Mouse (Mus musculus) lung, embryonic 14.5 days (tissue): ENCODE results near the gene Itgb3bp. TPM values are rescaled to one million over a fixed set of nuclear protein-coding genes. Genes with fewer than 3 reads are reported as not detected.
A peak's percentile ranks its signal among the peaks of the same experiment; 100 is the strongest.

ENCODE experiments used
- ATAC-seq: fragments of 200-750 bp; cut with Nextera tagmentation; 2 replicates; pipeline ENCODE4 v1.8.0; 2017; ENCODE audit warnings: mild to moderate bottlenecking, moderate TSS enrichment, moderate library complexity; ENCODE audit not compliant: insufficient read depth
- DNase-seq: peaks from one replicate; pipeline ENCODE4 v3.0.0-alpha.2; 2015
- H3K27ac ChIP-seq: fragments of 300-500 bp; sonication (generic); 2 replicates; pipeline ENCODE4 v1.5.1; 2014; ENCODE audit warnings: low read depth, mild to moderate bottlenecking, moderate library complexity
- H3K27me3 ChIP-seq: fragments of 300-500 bp; sonication (generic); 2 replicates; pipeline ENCODE4 v1.6.1; 2014; ENCODE audit warnings: low read length, control low read depth; ENCODE audit not compliant: insufficient read depth
- H3K36me3 ChIP-seq: fragments of 300-500 bp; sonication (generic); 2 replicates; pipeline ENCODE4 v1.6.1; 2014; ENCODE audit warnings: control low read depth; ENCODE audit not compliant: insufficient read depth
- H3K4me1 ChIP-seq: fragments of 300-500 bp; sonication (generic); 2 replicates; pipeline ENCODE4 v1.6.1; 2014; ENCODE audit warnings: antibody characterized with exemption, control low read depth; ENCODE audit not compliant: insufficient read depth
- H3K4me2 ChIP-seq: fragments of 300-500 bp; sonication (generic); 2 replicates; pipeline ENCODE4 v1.6.1; 2014; ENCODE audit warnings: mild to moderate bottlenecking
- H3K4me3 ChIP-seq: fragments of 300-500 bp; sonication (generic); 2 replicates; pipeline ENCODE4 v1.5.1; 2014; ENCODE audit warnings: low read depth, low read length
- H3K9ac ChIP-seq: fragments of 300-500 bp; sonication (generic); 2 replicates; pipeline ENCODE4 v1.6.1; 2014
- H3K9me3 ChIP-seq: fragments of 300-500 bp; sonication (generic); 2 replicates; pipeline ENCODE4 v1.6.1; 2016; ENCODE audit warnings: low read depth, low read length, control low read depth
- CTCF ChIP-seq: IDR thresholded peaks from 2 replicates; pipeline ENCODE4 v1.5.1; 2016; ENCODE audit warnings: antibody characterized with exemption, low read depth
- WGBS: fragments of 180-500 bp; shearing (Covaris S2); extraction: QIAGEN DNeasy Blood & Tissue Kit; methylation state at CpG from one replicate; pipeline ENCODE4 v1.1.7; 2014; 5-methylcytosine and 5-hydroxymethylcytosine counted together
- polyA plus RNA-seq: library from polyadenylated mRNA; unstranded; fragments of >200 nt; fragmentation: Nextera tagmentation; extraction: Ambion mirVana; gene quantifications from 2 replicates; pipeline ENCODE4 v1.2.1, GENCODE M21; 2014

Itgb3bp gene
- polyA plus RNA-seq, 1 experiment from 2014 or later: 39.0 TPM

DNA sequence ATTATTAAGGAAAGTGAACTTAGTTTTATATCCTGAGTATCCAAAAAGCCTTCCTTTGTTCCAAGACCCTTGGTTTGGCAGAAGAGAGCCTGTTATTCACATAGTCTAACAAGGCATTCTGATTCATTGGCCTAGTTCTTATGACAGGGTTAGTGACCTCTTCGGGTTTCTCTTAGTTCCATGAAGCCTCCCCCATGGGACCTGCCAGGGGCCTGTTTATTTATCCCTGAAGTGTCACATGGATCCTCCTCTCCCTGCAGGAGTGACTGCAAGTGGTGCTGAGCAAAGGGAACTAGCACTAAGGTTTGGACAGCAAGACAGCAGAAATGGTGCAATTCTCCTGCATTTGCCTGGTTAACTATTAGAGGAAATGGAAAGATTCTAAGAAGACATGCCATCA is 156.6 kb downstream of the Itgb3bp start:
- Histone ChIP-seq H3K9ac (no peak overlapping the region), H3K4me1 (no peaks in the 10 kb centered on the region), H3K9me3 (no peaks in the 10 kb centered on the region), H3K4me2 (no peak overlapping the region), H3K27ac (no peak overlapping the region), H3K27me3 (no peaks in the 10 kb centered on the region), H3K4me3 (no peak overlapping the region), H3K36me3 (no peaks in the 10 kb centered on the region)
- no peak for TF ChIP-seq CTCF
- ATAC-seq (no peak), DNase-seq (no peak)
- 18% methylated on average over 1 of the region's 1 CpGs for WGBS

DNA sequence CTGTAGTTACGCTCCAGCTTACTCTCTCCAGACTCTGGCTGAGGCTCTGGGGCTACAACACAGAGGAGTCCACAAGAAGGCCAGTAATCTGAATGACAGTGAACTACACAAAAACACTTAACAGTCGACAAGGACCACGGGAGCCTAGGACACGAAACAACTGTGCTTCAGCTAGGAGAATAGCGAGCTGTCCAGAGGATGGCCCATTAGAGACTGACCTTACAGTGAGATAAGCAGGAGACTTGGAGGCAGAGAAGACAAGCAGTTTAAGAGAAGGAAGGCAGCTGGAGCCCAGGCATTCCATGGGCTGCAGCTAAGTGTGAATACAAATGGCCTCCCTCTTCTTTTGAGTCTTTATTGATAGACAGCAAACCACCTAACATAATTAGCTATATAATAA is 159.1 kb downstream of the Itgb3bp start:
- ATAC-seq (peak; percentile 75; the same call in 1 of the 2 replicates), DNase-seq (peak; percentile 62)
- Histone ChIP-seq H3K4me3 (no peak overlapping the region), H3K27me3 (no peaks in the 10 kb centered on the region), H3K36me3 (no peaks in the 10 kb centered on the region), H3K4me1 (no peaks in the 10 kb centered on the region), H3K9ac (no peak overlapping the region), H3K9me3 (no peaks in the 10 kb centered on the region), H3K4me2 (no peak overlapping the region), H3K27ac (no peak overlapping the region)
- WGBS: 47% methylated on average over 5 of the region's 5 CpGs
- TF ChIP-seq CTCF: no peak

DNA sequence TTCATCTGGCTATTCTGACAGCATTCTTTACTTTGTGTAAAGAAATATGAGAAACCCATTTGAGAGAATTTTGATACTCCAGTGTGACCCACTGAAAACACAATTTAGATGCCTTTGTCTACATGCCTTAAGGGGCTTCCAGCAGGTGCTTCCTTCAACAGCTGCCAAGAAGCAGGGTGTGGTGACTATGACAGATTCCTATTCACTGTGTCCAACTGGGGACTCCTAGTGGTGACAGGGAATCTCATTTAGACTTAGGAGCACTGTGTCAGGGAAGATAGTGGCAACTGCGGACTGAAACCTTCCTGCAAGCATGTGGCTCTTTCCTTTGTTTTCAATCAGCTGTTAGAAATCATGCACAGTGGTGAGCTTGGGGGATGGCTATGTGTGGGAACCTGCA is 162.9 kb downstream of the Itgb3bp start:
- no peak for ATAC-seq
- Histone ChIP-seq H3K9me3 (no peaks in the 10 kb centered on the region), H3K4me3 (no peak overlapping the region), H3K27me3 (no peaks in the 10 kb centered on the region), H3K9ac (no peak overlapping the region), H3K36me3 (no peaks in the 10 kb centered on the region), H3K27ac (no peak overlapping the region), H3K4me2 (no peak overlapping the region), H3K4me1 (no peaks in the 10 kb centered on the region)
- WGBS: 44% methylated on average over 1 of the region's 1 CpGs
- DNase-seq: peak; percentile 67
- peak; percentile 60 for TF ChIP-seq CTCF

DNA sequence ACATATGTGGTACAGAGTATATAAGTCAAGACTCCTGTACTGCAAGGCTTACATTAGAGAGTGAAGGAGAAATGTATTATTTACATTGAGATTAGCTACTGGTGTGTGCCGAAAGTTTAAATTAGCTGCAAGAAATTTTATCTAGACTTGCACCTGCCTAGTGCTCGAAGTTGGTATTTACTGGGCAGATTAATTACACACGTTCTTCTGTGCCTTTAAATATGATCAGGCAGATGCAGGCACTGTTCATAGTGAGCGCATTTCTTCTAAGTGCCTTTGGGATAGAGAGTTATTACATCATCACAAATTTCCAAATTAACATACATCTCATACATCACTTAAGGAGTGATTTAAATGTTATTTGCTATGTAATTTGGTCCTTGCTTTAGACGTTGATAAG is 163.3 kb downstream of the Itgb3bp start:
- H3K9me3 ChIP-seq: no peaks in the 10 kb centered on the region
- 52% methylated on average over 5 of the region's 5 CpGs for WGBS
- H3K27ac ChIP-seq: no peak overlapping the region
- no peaks in the 10 kb centered on the region for H3K4me1 ChIP-seq
- H3K27me3 ChIP-seq: no peaks in the 10 kb centered on the region
- no peaks in the 10 kb centered on the region for H3K36me3 ChIP-seq
- no peak overlapping the region for H3K4me3 ChIP-seq
- DNase-seq: no peak
- no peak for ATAC-seq
- H3K4me2 ChIP-seq: no peak overlapping the region
- no peak for TF ChIP-seq CTCF
- no peak overlapping the region for H3K9ac ChIP-seq

DNA sequence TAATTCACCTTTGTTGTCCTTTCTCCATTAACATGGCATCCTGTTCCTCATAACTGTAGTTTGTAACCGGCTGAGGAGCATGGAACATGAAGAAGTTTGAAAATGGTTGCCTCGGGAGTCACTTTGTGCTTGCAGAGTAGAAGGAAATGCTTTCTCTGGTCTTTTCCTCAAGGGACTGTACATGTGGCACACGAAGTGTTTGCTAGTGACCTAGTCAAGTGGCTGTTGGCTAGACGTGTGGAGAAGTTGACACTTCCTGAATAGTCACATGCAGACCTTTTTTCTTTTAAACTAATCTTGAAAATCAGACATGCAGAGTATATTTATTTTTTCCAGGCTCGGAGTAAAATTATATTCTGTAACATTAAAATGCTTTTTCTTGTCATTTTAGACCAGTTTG is 177.2 kb downstream of the Itgb3bp start:
- H3K4me2 ChIP-seq: no peak overlapping the region
- H3K27ac ChIP-seq: no peak overlapping the region
- 63% methylated on average over 5 of the region's 5 CpGs for WGBS
- peak; percentile 18 for DNase-seq
- no peak overlapping the region for H3K9ac ChIP-seq
- H3K27me3 ChIP-seq: no peaks in the 10 kb centered on the region
- no peak for TF ChIP-seq CTCF
- peaks cover 19% of the 10 kb centered on the region; the same call in 1 of the 2 replicates for H3K36me3 ChIP-seq
- no peak for ATAC-seq
- no peak overlapping the region for H3K4me3 ChIP-seq
- no peaks in the 10 kb centered on the region for H3K4me1 ChIP-seq
- no peaks in the 10 kb centered on the region for H3K9me3 ChIP-seq

DNA sequence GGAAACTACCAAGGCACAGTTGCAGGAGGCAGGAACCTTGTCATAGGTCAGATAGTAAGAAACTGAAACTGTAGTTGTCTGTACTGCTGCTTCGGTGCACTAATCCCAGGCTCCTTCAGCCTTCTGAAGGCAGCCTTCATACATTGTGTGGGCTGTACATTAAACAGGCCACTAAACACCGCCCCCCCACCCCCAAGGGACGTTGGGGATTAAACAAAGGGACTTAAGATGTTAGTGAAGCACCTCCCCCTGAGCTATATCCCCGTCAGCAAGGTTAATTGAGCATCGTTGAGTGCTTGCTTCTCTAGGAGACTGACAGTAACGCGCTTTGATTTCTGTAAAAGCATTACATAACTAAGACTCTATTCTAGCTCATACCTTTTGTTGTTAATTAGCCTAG is 189.8 kb downstream of the Itgb3bp start:
- Histone ChIP-seq H3K4me2 (no peak overlapping the region), H3K27ac (no peak overlapping the region), H3K4me3 (no peak overlapping the region), H3K36me3 (no peaks in the 10 kb centered on the region), H3K4me1 (no peaks in the 10 kb centered on the region), H3K9ac (no peak overlapping the region), H3K9me3 (no peaks in the 10 kb centered on the region), H3K27me3 (no peaks in the 10 kb centered on the region)
- TF ChIP-seq CTCF: no peak
- DNase-seq (no peak), ATAC-seq (no peak)
- WGBS: 65% methylated on average over 7 of the region's 7 CpGs

DNA sequence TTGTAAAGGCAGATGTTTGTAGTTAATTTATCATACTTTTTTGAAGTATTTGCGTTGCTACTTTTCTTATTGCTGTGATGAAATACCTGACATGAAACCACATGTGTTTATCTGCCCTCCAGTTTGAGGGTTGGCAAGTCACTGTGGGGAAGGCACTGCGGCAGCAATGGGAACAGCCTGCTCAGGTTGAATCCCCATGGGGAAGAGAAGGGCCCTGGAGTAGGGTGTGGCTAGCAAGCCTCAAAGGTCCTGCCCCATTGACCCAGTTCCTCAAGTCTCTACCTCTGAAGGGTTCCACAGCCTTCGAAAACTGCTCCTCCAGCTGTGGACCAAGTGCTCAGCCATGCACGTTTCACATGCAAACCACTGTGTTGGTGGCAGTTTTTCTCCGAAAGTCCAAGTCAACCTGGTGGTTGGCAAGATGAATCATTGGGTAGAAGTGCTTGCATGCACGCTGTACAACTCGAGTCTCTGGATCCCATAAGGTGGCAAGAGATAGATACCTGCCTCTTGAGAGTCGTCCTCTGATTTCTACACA is 203.6 kb downstream of the Itgb3bp start:
- Histone ChIP-seq H3K36me3 (peaks cover 57% of the 10 kb centered on the region), H3K4me1 (no peaks in the 10 kb centered on the region), H3K27me3 (no peaks in the 10 kb centered on the region), H3K27ac (no peak overlapping the region), H3K4me3 (no peak overlapping the region), H3K9me3 (peaks cover 6% of the 10 kb centered on the region; the same call in 1 of the 2 replicates), H3K9ac (no peak overlapping the region), H3K4me2 (no peak overlapping the region)
- DNase-seq (no peak), ATAC-seq (no peak)
- TF ChIP-seq CTCF: no peak
- WGBS: 88% methylated on average over 8 of the region's 8 CpGs

DNA sequence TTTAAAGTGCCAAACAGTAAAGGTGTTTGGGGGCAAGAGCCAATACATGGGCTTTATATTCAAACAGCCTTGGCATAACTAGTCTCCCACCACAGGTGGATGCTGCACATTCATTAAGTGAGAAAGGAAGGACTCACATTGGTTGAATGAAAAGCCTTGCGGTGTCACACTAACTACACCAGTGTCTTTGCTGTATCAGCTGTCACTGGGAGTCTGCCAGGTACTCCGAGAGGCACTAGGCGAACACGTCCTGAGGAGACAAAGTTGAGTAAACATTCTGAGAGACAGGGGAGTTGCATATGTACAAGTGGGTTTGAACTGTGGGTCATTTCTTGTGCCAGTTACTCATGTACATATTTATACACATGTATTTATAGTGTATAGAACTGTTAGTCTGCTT is 205.3 kb downstream of the Itgb3bp start:
- no peak overlapping the region for H3K9ac ChIP-seq
- DNase-seq: no peak
- no peak for TF ChIP-seq CTCF
- no peak overlapping the region for H3K4me3 ChIP-seq
- ATAC-seq: no peak
- H3K4me2 ChIP-seq: no peak overlapping the region
- no peaks in the 10 kb centered on the region for H3K9me3 ChIP-seq
- no peaks in the 10 kb centered on the region for H3K27me3 ChIP-seq
- H3K36me3 ChIP-seq: peaks cover 45% of the 10 kb centered on the region
- no peak overlapping the region for H3K27ac ChIP-seq
- WGBS: 64% methylated on average over 4 of the region's 4 CpGs
- H3K4me1 ChIP-seq: no peaks in the 10 kb centered on the region
